Mouse (Mus musculus): Measurements from ENCODE around the gene Myoc. TPM values are rescaled to one million over a fixed set of nuclear protein-coding genes. Genes with fewer than 3 reads are reported as not detected.

The Myoc gene
- polyA plus RNA-seq (2015; fragmentation: Nextera tagmentation; extraction: Ambion mirVana) = 0.10 and 0.21 TPM in 2 replicates

- H3K4me1 ChIP-seq (replicated peaks) = 0 out of 2 replicates have a peak, but pooled peaks cover 4% of the 10 kb centered on the region
- WGBS = 78% methylated on average over 10 of the region's 10 CpGs
- no peaks in the 10 kb centered on the region for H3K9me3 ChIP-seq
- H3K4me3 ChIP-seq (replicated peaks) = no peak within 1 kb of the TSS
- H3K27ac ChIP-seq = no peak within 1 kb of the TSS
- no peak within 1 kb of the TSS for H3K9ac ChIP-seq
- H3K4me2 ChIP-seq (replicated peaks) = no peak within 1 kb of the TSS
- no peaks in the 10 kb centered on the region for H3K36me3 ChIP-seq
- no peaks in the 10 kb centered on the region for H3K27me3 ChIP-seq (replicated peaks)
- ATAC-seq = no peak
These were observed at the start of gene Myoc for GRCm38 (mm10) chr1:162639051-162639750. Gene Myoc, plus strand, starts transcription at chr1:162639155.

- H3K36me3 ChIP-seq = no peaks in the 10 kb centered on the region
- H3K4me3 ChIP-seq (replicated peaks) = no peak overlapping the region
- no peaks in the 10 kb centered on the region for H3K4me1 ChIP-seq (replicated peaks)
- H3K9ac ChIP-seq = no peak overlapping the region
- ATAC-seq = no peak
- no peaks in the 10 kb centered on the region for H3K9me3 ChIP-seq
- no peak overlapping the region for H3K27ac ChIP-seq
- 27% methylated on average over 9 of the region's 9 CpGs for WGBS
- H3K27me3 ChIP-seq (replicated peaks) = no peaks in the 10 kb centered on the region
- no peak overlapping the region for H3K4me2 ChIP-seq (replicated peaks)
These were observed 49.5 kb upstream of the Myoc start for GRCm38 (mm10) chr1:162589443-162589842.

GRCm38 (mm10) chr1:162590415-162590997, 48.4 kb upstream of the Myoc start:
- ATAC-seq = no peak
- no peaks in the 10 kb centered on the region for H3K9me3 ChIP-seq
- no peaks in the 10 kb centered on the region for H3K4me1 ChIP-seq (replicated peaks)
- no peak overlapping the region for H3K9ac ChIP-seq
- H3K4me3 ChIP-seq (replicated peaks) = no peak overlapping the region
- 75% methylated on average over 8 of the region's 8 CpGs for WGBS
- H3K27me3 ChIP-seq (replicated peaks) = no peaks in the 10 kb centered on the region
- H3K36me3 ChIP-seq = no peaks in the 10 kb centered on the region
- no peak overlapping the region for H3K4me2 ChIP-seq (replicated peaks)
- no peak overlapping the region for H3K27ac ChIP-seq

- no peak overlapping the region for H3K27ac ChIP-seq
- ATAC-seq = no peak
- no peaks in the 10 kb centered on the region for H3K9me3 ChIP-seq
- H3K4me2 ChIP-seq (replicated peaks) = no peak overlapping the region
- no peak overlapping the region for H3K9ac ChIP-seq
- H3K4me3 ChIP-seq (replicated peaks) = no peak overlapping the region
- H3K27me3 ChIP-seq (replicated peaks) = no peaks in the 10 kb centered on the region
- H3K4me1 ChIP-seq (replicated peaks) = no peaks in the 10 kb centered on the region
- 53% methylated on average over 3 of the region's 3 CpGs for WGBS
- 0 out of 2 replicates have a peak, but pooled peaks cover 6% of the 10 kb centered on the region for H3K36me3 ChIP-seq
These were observed 41.4 kb upstream of the Myoc start for GRCm38 (mm10) chr1:162597379-162598102.

GRCm38 (mm10) chr1:162599617-162600016, 39.3 kb upstream of the Myoc start:
- no peaks in the 10 kb centered on the region for H3K4me1 ChIP-seq (replicated peaks)
- no peak overlapping the region for H3K4me3 ChIP-seq (replicated peaks)
- 89% methylated on average over 5 of the region's 5 CpGs for WGBS
- H3K9ac ChIP-seq = no peak overlapping the region
- no peak overlapping the region for H3K4me2 ChIP-seq (replicated peaks)
- H3K36me3 ChIP-seq = 0 out of 2 replicates have a peak, but pooled peaks cover 6% of the 10 kb centered on the region
- H3K27me3 ChIP-seq (replicated peaks) = no peaks in the 10 kb centered on the region
- H3K27ac ChIP-seq = no peak overlapping the region
- no peaks in the 10 kb centered on the region for H3K9me3 ChIP-seq
- ATAC-seq = no peak

- WGBS = 68% methylated on average over 4 of the region's 4 CpGs
- Histone ChIP-seq H3K27me3 (replicated peaks) (no peaks in the 10 kb centered on the region), H3K4me3 (replicated peaks) (no peak overlapping the region), H3K9ac (no peak overlapping the region), H3K27ac (no peak overlapping the region), H3K9me3 (no peaks in the 10 kb centered on the region), H3K4me2 (replicated peaks) (no peak overlapping the region), H3K4me1 (replicated peaks) (no peaks in the 10 kb centered on the region), H3K36me3 (0 out of 2 replicates have a peak, but pooled peaks cover 6% of the 10 kb centered on the region)
- ATAC-seq = no peak
These were observed 37.7 kb upstream of the Myoc start for GRCm38 (mm10) chr1:162601288-162601687.

GRCm38 (mm10) chr1:162608127-162608526, 30.8 kb upstream of the Myoc start:
- Histone ChIP-seq H3K9me3 (no peaks in the 10 kb centered on the region), H3K9ac (no peak overlapping the region), H3K4me2 (replicated peaks) (no peak overlapping the region), H3K27ac (no peak overlapping the region), H3K27me3 (replicated peaks) (no peaks in the 10 kb centered on the region), H3K36me3 (no peaks in the 10 kb centered on the region), H3K4me3 (replicated peaks) (no peak overlapping the region), H3K4me1 (replicated peaks) (no peaks in the 10 kb centered on the region)
- ATAC-seq = no peak
- WGBS = 28% methylated on average over 1 of the region's 1 CpGs

- WGBS = 49% methylated on average over 9 of the region's 9 CpGs
These were observed 29.2 kb upstream of the Myoc start for GRCm38 (mm10) chr1:162609633-162610250.

GRCm38 (mm10) chr1:162611191-162611590, 27.8 kb upstream of the Myoc start:
- no peaks in the 10 kb centered on the region for H3K9me3 ChIP-seq
- WGBS = 60% methylated on average over 4 of the region's 4 CpGs

More at GRCm38 (mm10) chr1:162609633-162610250, 29.2 kb upstream of the Myoc start:
- no peaks in the 10 kb centered on the region for H3K4me1 ChIP-seq (replicated peaks)
- H3K27me3 ChIP-seq (replicated peaks) = no peaks in the 10 kb centered on the region
- H3K4me2 ChIP-seq (replicated peaks) = no peak overlapping the region
- ATAC-seq = no peak
- no peak overlapping the region for H3K9ac ChIP-seq
- no peaks in the 10 kb centered on the region for H3K36me3 ChIP-seq
- H3K9me3 ChIP-seq = no peaks in the 10 kb centered on the region
- H3K27ac ChIP-seq = no peak overlapping the region
- no peak overlapping the region for H3K4me3 ChIP-seq (replicated peaks)

GRCm38 (mm10) chr1:162615511-162615910, 23.4 kb upstream of the Myoc start:
- no peaks in the 10 kb centered on the region for H3K27me3 ChIP-seq (replicated peaks)
- no peak overlapping the region for H3K27ac ChIP-seq
- no peaks in the 10 kb centered on the region for H3K4me1 ChIP-seq (replicated peaks)
- no peak overlapping the region for H3K4me2 ChIP-seq (replicated peaks)
- WGBS = 71% methylated on average over 1 of the region's 1 CpGs
- H3K9me3 ChIP-seq = no peaks in the 10 kb centered on the region
- no peak overlapping the region for H3K9ac ChIP-seq
- no peak overlapping the region for H3K4me3 ChIP-seq (replicated peaks)
- no peaks in the 10 kb centered on the region for H3K36me3 ChIP-seq
- ATAC-seq = no peak

More at GRCm38 (mm10) chr1:162611191-162611590, 27.8 kb upstream of the Myoc start:
- H3K9ac ChIP-seq = no peak overlapping the region
- no peak overlapping the region for H3K4me3 ChIP-seq (replicated peaks)
- H3K4me1 ChIP-seq (replicated peaks) = no peaks in the 10 kb centered on the region
- no peak for ATAC-seq
- H3K27me3 ChIP-seq (replicated peaks) = no peaks in the 10 kb centered on the region
- H3K27ac ChIP-seq = no peak overlapping the region
- no peak overlapping the region for H3K4me2 ChIP-seq (replicated peaks)
- no peaks in the 10 kb centered on the region for H3K36me3 ChIP-seq

GRCm38 (mm10) chr1:162620487-162620886, 18.5 kb upstream of the Myoc start:
- no peaks in the 10 kb centered on the region for H3K36me3 ChIP-seq
- no peak overlapping the region for H3K4me2 ChIP-seq (replicated peaks)
- no peak overlapping the region for H3K27ac ChIP-seq
- no peaks in the 10 kb centered on the region for H3K9me3 ChIP-seq
- no peak for ATAC-seq
- H3K4me1 ChIP-seq (replicated peaks) = peaks cover 5% of the 10 kb centered on the region
- H3K9ac ChIP-seq = no peak overlapping the region
- WGBS = 76% methylated on average over 4 of the region's 4 CpGs
- H3K27me3 ChIP-seq (replicated peaks) = no peaks in the 10 kb centered on the region
- no peak overlapping the region for H3K4me3 ChIP-seq (replicated peaks)

- Histone ChIP-seq H3K27me3 (replicated peaks) (no peaks in the 10 kb centered on the region), H3K9ac (no peak overlapping the region), H3K27ac (no peak overlapping the region), H3K36me3 (no peaks in the 10 kb centered on the region), H3K4me1 (replicated peaks) (peaks cover 5% of the 10 kb centered on the region), H3K4me2 (replicated peaks) (no peak overlapping the region), H3K9me3 (no peaks in the 10 kb centered on the region), H3K4me3 (replicated peaks) (no peak overlapping the region)
- ATAC-seq = no peak; the same call in 1 of the 2 replicates
- 5% methylated on average over 4 of the region's 4 CpGs for WGBS
These were observed 15.1 kb upstream of the Myoc start for GRCm38 (mm10) chr1:162623895-162624294.
